Mouse (Mus musculus): ENCODE measurements around the gene Lhfpl2. TPM values are rescaled to one million over a fixed set of nuclear protein-coding genes. Genes with fewer than 3 reads are reported as not detected.

Lhfpl2 gene
- polyA plus RNA-seq, 1 experiment from 2014 or later = 5.2 TPM

DNA sequence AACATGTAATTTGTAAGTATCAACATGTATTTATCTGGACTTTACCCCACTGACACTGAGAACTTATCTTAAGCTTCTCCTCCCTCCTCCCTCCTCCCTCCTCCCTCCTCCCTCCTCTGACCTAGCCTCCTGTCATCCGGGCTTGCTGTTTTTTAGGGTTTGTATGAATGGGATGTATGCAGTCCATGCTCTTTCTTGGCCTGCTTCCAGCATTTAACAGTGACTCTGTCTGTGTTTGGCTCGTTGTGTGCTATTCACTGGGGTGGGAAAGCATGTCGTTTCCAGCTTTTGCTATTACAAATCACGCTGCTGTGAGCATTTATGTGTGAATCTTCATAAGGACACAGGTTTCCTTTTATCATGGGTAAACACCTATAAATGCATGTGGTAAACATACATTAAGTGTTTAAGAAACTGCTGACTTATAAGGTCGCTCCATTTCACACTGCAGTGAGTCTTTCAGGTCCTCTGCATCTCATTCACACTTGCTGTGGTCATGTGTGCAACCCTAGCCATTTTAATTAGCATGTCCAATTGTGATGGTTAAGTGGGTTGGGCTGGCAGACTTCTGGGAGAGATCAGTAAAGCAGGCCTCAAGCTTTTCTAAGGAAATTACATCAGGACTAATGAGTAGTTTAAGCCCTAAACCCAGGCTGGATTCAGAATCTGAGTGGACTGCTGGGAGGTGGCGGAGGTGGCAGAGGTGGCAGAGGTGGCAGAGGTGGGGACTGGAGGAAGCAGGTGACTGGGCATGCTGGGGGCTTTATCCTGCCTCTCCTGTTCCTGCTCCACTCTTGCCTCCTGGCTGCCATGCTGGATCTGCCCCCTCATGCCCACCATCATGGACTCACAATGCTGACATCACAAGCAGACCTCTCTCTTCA lies 153.9 kb downstream of the Lhfpl2 start:
- no peak for DNase-seq (ENCODE audit: low spot score)

GRCm38 (mm10) chr13:94212179-94212578 lies 154.6 kb downstream of the Lhfpl2 start:
- no peak for DNase-seq (ENCODE audit: low spot score)

GRCm38 (mm10) chr13:94212716-94213115 lies 155.1 kb downstream of the Lhfpl2 start:
- DNase-seq (ENCODE audit: low spot score) = no peak

DNA sequence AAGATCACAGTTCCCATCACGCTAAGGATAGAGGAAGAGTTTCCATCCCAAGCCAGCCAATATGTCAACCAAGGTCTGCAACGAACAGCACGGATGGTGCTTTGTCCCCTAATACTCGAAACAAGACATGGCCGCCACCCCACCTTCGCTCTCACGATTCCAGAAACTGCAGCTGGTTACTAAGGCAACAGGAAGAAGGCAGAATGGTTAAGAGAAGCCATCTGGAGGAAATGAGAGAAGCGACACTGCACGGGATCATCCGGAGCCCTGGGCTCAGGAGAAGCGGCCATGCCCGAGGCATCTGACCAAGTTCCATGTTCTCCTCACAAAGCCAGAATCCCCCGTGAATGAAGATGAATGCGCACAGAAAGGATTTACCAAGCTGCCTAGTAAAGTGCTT lies 166.0 kb downstream of the Lhfpl2 start:
- no peak for DNase-seq (ENCODE audit: low spot score)

DNA sequence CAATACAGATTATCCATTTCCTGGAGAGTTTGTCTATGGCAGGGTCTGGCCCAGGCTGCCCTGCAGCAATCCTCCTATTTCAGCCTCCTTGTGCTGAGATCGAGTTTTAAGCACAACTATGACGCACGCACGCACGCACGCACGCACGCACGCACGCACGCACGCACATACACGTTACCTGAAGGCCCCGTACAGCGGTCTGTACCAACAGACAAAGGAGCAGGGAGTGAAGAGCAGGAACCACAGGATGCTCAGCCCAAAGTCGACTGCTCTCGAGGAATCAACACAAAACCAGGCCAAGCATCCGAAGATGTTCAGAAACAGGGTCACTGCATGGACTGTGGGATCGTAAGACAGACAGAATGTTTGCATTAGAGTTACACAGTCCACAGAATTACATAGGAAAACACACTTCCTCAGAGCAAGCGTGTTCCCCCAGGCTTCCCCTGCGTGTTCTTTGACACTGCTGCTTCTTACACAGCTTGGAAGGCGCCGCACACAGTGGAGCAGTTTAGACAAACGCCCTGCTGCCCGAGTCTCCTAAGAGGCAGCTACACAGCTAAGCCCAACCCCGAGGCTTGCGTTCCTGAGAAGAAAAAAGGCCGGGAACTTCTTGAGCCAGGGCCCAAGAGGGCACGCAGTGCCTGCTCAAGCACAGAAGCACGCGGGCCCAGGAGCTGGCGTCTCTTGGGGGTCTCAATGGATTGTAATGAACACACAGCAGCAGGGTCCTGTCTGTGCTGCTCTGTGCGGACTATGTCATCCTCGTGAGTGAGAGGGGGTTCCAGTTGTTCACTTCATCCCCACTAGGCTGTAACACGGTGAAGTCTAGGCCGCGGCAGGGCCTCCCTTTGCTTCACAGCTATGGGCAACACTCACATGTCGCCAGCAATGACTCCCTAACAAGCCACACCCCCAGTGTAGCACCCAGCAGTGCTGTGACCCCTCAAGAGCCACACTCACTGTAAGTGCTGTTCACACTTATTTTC lies 167.4 kb downstream of the Lhfpl2 start:
- DNase-seq (ENCODE audit: low spot score) = no peak

DNA sequence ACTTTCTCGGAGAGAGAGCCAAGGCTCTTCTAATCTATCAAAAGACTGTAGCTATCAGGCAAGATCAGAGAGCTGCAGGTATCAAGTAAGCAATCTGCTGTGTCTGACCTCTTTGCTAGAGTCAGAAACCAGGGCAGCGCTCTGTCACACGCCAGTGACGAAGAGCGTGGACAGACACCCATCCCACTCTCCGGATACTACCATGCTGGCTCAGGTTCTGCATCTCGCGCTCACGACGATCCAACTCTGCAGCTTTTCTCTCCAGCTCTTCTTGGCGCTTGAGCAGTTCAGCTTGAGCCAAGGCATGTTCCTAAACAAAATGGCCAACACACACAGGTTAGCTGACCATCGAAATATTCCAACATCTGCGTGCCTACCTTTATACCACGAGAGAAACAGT lies 174.3 kb downstream of the Lhfpl2 start:
- DNase-seq (ENCODE audit: low spot score) = no peak

DNA sequence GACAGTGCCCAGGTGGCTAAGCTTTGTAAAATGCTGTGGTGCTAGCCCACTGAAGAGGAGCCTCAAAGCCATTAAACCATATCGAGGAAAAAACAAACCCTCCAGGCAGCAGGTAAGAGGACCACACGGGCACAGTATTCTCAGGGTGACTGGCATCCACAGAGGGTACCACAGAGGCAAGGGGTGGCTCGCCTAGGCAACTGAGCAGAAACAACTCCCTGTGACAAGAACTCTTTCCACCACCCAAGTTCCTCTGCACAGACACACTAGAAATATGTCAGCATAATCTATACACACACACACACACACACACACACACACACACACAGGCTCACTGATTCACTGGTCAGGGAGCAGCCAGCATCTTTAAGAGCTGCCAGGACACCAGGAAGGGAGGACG lies 181.9 kb downstream of the Lhfpl2 start:
- DNase-seq (ENCODE audit: low spot score) = no peak

DNA sequence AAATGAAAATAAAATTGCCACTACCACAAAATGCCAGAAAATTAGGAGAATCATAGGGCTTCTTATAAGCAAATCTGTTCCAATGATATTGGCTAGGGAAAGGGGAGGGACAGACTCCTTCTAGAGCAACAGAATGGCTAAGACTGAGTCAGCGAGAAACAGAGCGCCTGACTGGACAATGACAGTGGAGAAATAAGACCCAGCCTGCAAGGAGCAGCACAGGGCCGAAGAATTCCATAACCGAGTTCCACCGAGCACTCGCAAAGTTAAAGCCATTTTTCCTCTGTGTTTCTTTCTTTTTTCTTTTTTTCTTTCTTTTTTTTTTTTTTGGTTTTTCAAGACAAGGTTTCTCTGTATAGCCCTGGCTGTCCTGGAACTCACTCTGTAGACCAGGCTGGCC lies 182.5 kb downstream of the Lhfpl2 start:
- no peak for DNase-seq (ENCODE audit: low spot score)

DNA sequence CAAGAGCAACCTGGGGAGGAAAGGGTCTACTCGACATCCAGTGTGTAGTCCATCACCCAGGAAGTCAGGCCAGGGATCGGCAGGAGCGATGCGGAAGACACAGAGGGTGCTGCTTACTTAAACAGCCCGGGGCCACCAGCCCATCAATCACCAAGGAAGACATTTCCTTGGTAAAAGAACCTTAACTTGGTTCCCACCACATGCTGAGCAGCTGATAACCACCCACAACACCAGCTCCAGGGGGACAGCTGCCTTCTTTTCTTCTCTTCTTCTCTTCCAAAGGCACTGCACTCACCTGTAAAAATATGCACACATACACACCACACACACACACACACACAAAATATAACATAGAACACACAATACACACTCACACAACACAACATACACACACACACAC lies 183.3 kb downstream of the Lhfpl2 start:
- no peak for DNase-seq (ENCODE audit: low spot score)

GRCm38 (mm10) chr13:94241892-94242524 lies 184.4 kb downstream of the Lhfpl2 start:
- DNase-seq (ENCODE audit: low spot score) = no peak

DNA sequence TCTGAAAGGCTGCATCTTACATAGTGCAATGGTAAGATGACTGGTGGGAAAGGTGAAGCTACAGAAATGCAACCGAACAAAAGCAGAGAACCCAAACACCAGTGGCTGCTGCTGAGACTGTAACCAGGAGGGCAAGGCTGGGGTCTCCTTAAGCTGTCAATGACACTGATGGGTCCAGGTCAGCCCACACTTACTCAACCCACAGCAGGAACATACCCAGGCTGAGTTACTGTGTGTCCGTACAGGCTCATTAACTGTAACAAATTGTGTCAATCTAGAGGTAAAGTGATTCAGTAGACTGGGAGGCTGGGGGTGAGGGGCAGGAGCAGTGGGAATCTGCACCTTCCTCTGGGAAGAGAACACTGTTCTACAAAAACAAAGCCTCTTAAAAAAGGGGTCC lies 185.3 kb downstream of the Lhfpl2 start:
- no peak for DNase-seq (ENCODE audit: low spot score)

Other genes with a start within 250 kb of the Lhfpl2 start
- 9.6 and 12.9 TPM in 2 replicates for gene Scamp1, start 228.1 kb downstream of the Lhfpl2 start, polyA plus RNA-seq (2015; fragmentation: Nextera tagmentation; extraction: Ambion mirVana)

Data from thymus, postnatal 0 days (tissue).